Mouse (Mus musculus): Measurements from ENCODE around the gene Arid5b. TPM values are rescaled to one million over a fixed set of nuclear protein-coding genes. Genes with fewer than 3 reads are reported as not detected.

Gene Arid5b
- polyA plus RNA-seq, 1 experiment: 4.5 TPM

- no peak overlapping the region for H3K27ac ChIP-seq (ENCODE audit: insufficient read depth, low read length)
- H3K27me3 ChIP-seq (ENCODE audit: control insufficient read depth, insufficient read depth, low read length): no peaks in the 10 kb centered on the region
- no peak for TF ChIP-seq CTCF (IDR thresholded peaks at IDR 0.05; ENCODE audit: extremely low read depth, insufficient read depth, insufficient read length, insufficient replicate concordance)
- no peak for TF ChIP-seq POLR2A (IDR thresholded peaks at IDR 0.05; ENCODE audit: low read depth, low read length)
- H3K4me3 ChIP-seq (ENCODE audit: extremely low read depth, insufficient read depth, insufficient read length): no peak overlapping the region
- H3K4me1 ChIP-seq (ENCODE audit: control insufficient read depth, insufficient read depth, insufficient read length): no peaks in the 10 kb centered on the region
- no peak for DNase-seq (ENCODE audit: low read depth in 1 of 2, low spot score in 2 of 2)
- H3K36me3 ChIP-seq (ENCODE audit: control insufficient read depth, insufficient read depth, low read length): peaks cover 7% of the 10 kb centered on the region
- 89% methylated on average over 11 of the region's 11 CpGs for WGBS
Measured at GRCm38 (mm10) chr10:68091011-68091410, 187.5 kb downstream of the Arid5b start.

GRCm38 (mm10) chr10:68090544-68090943 lies 188.0 kb downstream of the Arid5b start:
- no peaks in the 10 kb centered on the region for H3K4me1 ChIP-seq (ENCODE audit: control insufficient read depth, insufficient read depth, insufficient read length)
- DNase-seq (ENCODE audit: low read depth in 1 of 2, low spot score in 2 of 2): no peak
- H3K27ac ChIP-seq (ENCODE audit: insufficient read depth, low read length): no peak overlapping the region
- H3K27me3 ChIP-seq (ENCODE audit: control insufficient read depth, insufficient read depth, low read length): no peaks in the 10 kb centered on the region
- H3K36me3 ChIP-seq (ENCODE audit: control insufficient read depth, insufficient read depth, low read length): peaks cover 5% of the 10 kb centered on the region; the same call in 1 of the 2 replicates
- TF ChIP-seq CTCF (IDR thresholded peaks at IDR 0.05; ENCODE audit: extremely low read depth, insufficient read depth, insufficient read length, insufficient replicate concordance): no peak
- no peak for TF ChIP-seq POLR2A (IDR thresholded peaks at IDR 0.05; ENCODE audit: low read depth, low read length)
- H3K4me3 ChIP-seq (ENCODE audit: extremely low read depth, insufficient read depth, insufficient read length): no peak overlapping the region
- WGBS: 75% methylated on average over 3 of the region's 3 CpGs

- Histone ChIP-seq H3K4me3 (ENCODE audit: extremely low read depth, insufficient read depth, insufficient read length) (no peak overlapping the region), H3K36me3 (ENCODE audit: control insufficient read depth, insufficient read depth, low read length) (peaks cover 5% of the 10 kb centered on the region; the same call in 1 of the 2 replicates), H3K27ac (ENCODE audit: insufficient read depth, low read length) (no peak overlapping the region), H3K4me1 (ENCODE audit: control insufficient read depth, insufficient read depth, insufficient read length) (no peaks in the 10 kb centered on the region), H3K27me3 (ENCODE audit: control insufficient read depth, insufficient read depth, low read length) (no peaks in the 10 kb centered on the region)
- TF ChIP-seq CTCF (IDR thresholded peaks at IDR 0.05; ENCODE audit: extremely low read depth, insufficient read depth, insufficient read length, insufficient replicate concordance): no peak
- no peak for TF ChIP-seq POLR2A (IDR thresholded peaks at IDR 0.05; ENCODE audit: low read depth, low read length)
- no peak for DNase-seq (ENCODE audit: low read depth in 1 of 2, low spot score in 2 of 2)
- WGBS: 51% methylated on average over 4 of the region's 4 CpGs
Measured at GRCm38 (mm10) chr10:68090197-68090535, 188.4 kb downstream of the Arid5b start.

GRCm38 (mm10) chr10:68089435-68090196 lies 188.9 kb downstream of the Arid5b start:
- Histone ChIP-seq H3K27ac (ENCODE audit: insufficient read depth, low read length) (no peak overlapping the region), H3K4me1 (ENCODE audit: control insufficient read depth, insufficient read depth, insufficient read length) (no peaks in the 10 kb centered on the region), H3K36me3 (ENCODE audit: control insufficient read depth, insufficient read depth, low read length) (peaks cover 5% of the 10 kb centered on the region; the same call in 1 of the 2 replicates), H3K27me3 (ENCODE audit: control insufficient read depth, insufficient read depth, low read length) (no peaks in the 10 kb centered on the region), H3K4me3 (ENCODE audit: extremely low read depth, insufficient read depth, insufficient read length) (no peak overlapping the region)
- DNase-seq (ENCODE audit: low read depth in 1 of 2, low spot score in 2 of 2): no peak
- TF ChIP-seq CTCF (IDR thresholded peaks at IDR 0.05; ENCODE audit: extremely low read depth, insufficient read depth, insufficient read length, insufficient replicate concordance) (peak; percentile 33; the same call in 1 of the 2 replicates), POLR2A (IDR thresholded peaks at IDR 0.05; ENCODE audit: low read depth, low read length) (no peak)
- WGBS: 68% methylated on average over 15 of the region's 15 CpGs

GRCm38 (mm10) chr10:68087722-68088121 lies 190.8 kb downstream of the Arid5b start:
- H3K4me1 ChIP-seq (ENCODE audit: control insufficient read depth, insufficient read depth, insufficient read length): no peaks in the 10 kb centered on the region
- WGBS: 92% methylated on average over 3 of the region's 3 CpGs
- H3K36me3 ChIP-seq (ENCODE audit: control insufficient read depth, insufficient read depth, low read length): no peaks in the 10 kb centered on the region
- TF ChIP-seq POLR2A (IDR thresholded peaks at IDR 0.05; ENCODE audit: low read depth, low read length) (no peak), CTCF (IDR thresholded peaks at IDR 0.05; ENCODE audit: extremely low read depth, insufficient read depth, insufficient read length, insufficient replicate concordance) (no peak)
- H3K27me3 ChIP-seq (ENCODE audit: control insufficient read depth, insufficient read depth, low read length): no peaks in the 10 kb centered on the region
- H3K27ac ChIP-seq (ENCODE audit: insufficient read depth, low read length): no peak overlapping the region
- DNase-seq (ENCODE audit: low read depth in 1 of 2, low spot score in 2 of 2): no peak
- no peak overlapping the region for H3K4me3 ChIP-seq (ENCODE audit: extremely low read depth, insufficient read depth, insufficient read length)

GRCm38 (mm10) chr10:68086973-68087372 lies 191.6 kb downstream of the Arid5b start:
- Histone ChIP-seq H3K36me3 (ENCODE audit: control insufficient read depth, insufficient read depth, low read length) (no peaks in the 10 kb centered on the region), H3K27ac (ENCODE audit: insufficient read depth, low read length) (no peak overlapping the region), H3K4me3 (ENCODE audit: extremely low read depth, insufficient read depth, insufficient read length) (no peak overlapping the region), H3K4me1 (ENCODE audit: control insufficient read depth, insufficient read depth, insufficient read length) (no peaks in the 10 kb centered on the region), H3K27me3 (ENCODE audit: control insufficient read depth, insufficient read depth, low read length) (no peaks in the 10 kb centered on the region)
- no peak for DNase-seq (ENCODE audit: low read depth in 1 of 2, low spot score in 2 of 2)
- TF ChIP-seq CTCF (IDR thresholded peaks at IDR 0.05; ENCODE audit: extremely low read depth, insufficient read depth, insufficient read length, insufficient replicate concordance) (no peak), POLR2A (IDR thresholded peaks at IDR 0.05; ENCODE audit: low read depth, low read length) (no peak)
- 93% methylated on average over 4 of the region's 4 CpGs for WGBS

- no peak overlapping the region for H3K27ac ChIP-seq (ENCODE audit: insufficient read depth, low read length)
- no peak overlapping the region for H3K4me3 ChIP-seq (ENCODE audit: extremely low read depth, insufficient read depth, insufficient read length)
- WGBS: 45% methylated on average over 4 of the region's 4 CpGs
- no peak for DNase-seq (ENCODE audit: low read depth in 1 of 2, low spot score in 2 of 2)
- TF ChIP-seq CTCF (IDR thresholded peaks at IDR 0.05; ENCODE audit: extremely low read depth, insufficient read depth, insufficient read length, insufficient replicate concordance) (no peak), POLR2A (IDR thresholded peaks at IDR 0.05; ENCODE audit: low read depth, low read length) (no peak)
- no peaks in the 10 kb centered on the region for H3K36me3 ChIP-seq (ENCODE audit: control insufficient read depth, insufficient read depth, low read length)
- H3K4me1 ChIP-seq (ENCODE audit: control insufficient read depth, insufficient read depth, insufficient read length): no peaks in the 10 kb centered on the region
- H3K27me3 ChIP-seq (ENCODE audit: control insufficient read depth, insufficient read depth, low read length): no peaks in the 10 kb centered on the region
Measured at GRCm38 (mm10) chr10:68085574-68085973, 193.0 kb downstream of the Arid5b start.
